Mouse (Mus musculus): ENCODE results near the gene Eml1. TPM values are rescaled to one million over a fixed set of nuclear protein-coding genes. Genes with fewer than 3 reads are reported as not detected.

Gene Eml1
- polyA plus RNA-seq, 1 experiment: 45.2 TPM

- Histone ChIP-seq H3K4me3 (ENCODE audit: insufficient read depth, poor library complexity, severe bottlenecking) (no peak overlapping the region), H3ac (ENCODE audit: control insufficient read depth, insufficient read length, low read depth) (no peak overlapping the region)
Measured at GRCm38 (mm10) chr12:108414932-108415331, 44.2 kb downstream of the Eml1 start.

GRCm38 (mm10) chr12:108419570-108419969, 48.8 kb downstream of the Eml1 start:
- Histone ChIP-seq H3K79me3 (ENCODE audit: low read depth) (peaks cover 11% of the 10 kb centered on the region), H3K4me3 (ENCODE audit: insufficient read depth, poor library complexity, severe bottlenecking) (no peak overlapping the region), H3ac (ENCODE audit: control insufficient read depth, insufficient read length, low read depth) (no peak overlapping the region), H3K36me3 (ENCODE audit: control insufficient read depth, insufficient read depth) (no peaks in the 10 kb centered on the region), H3K27me3 (ENCODE audit: control insufficient read depth, insufficient read depth, insufficient read length) (no peaks in the 10 kb centered on the region), H3K79me2 (ENCODE audit: control insufficient read depth, insufficient read depth) (peaks cover 16% of the 10 kb centered on the region)
- TF ChIP-seq USF1 (IDR thresholded peaks at IDR 0.05; ENCODE audit: low read depth): no peak
- TF ChIP-seq FOSL1 (IDR thresholded peaks at IDR 0.05; ENCODE audit: insufficient read depth, low read length, poor library complexity, severe bottlenecking): no peak
- no peak for TF ChIP-seq CEBPB (IDR thresholded peaks at IDR 0.05; ENCODE audit: low read depth)
- no peak for TF ChIP-seq MYOG (IDR thresholded peaks at IDR 0.05; ENCODE audit: control insufficient read depth, extremely low read depth, insufficient read length)

More at GRCm38 (mm10) chr12:108414932-108415331, 44.2 kb downstream of the Eml1 start:
- no peaks in the 10 kb centered on the region for H3K79me2 ChIP-seq (ENCODE audit: control insufficient read depth, insufficient read depth)
- TF ChIP-seq MYOD1 (IDR thresholded peaks at IDR 0.05; ENCODE audit: control insufficient read depth, insufficient read length, low read depth) (no peak), MYOG (IDR thresholded peaks at IDR 0.05; ENCODE audit: control insufficient read depth, extremely low read depth, insufficient read length) (no peak), USF1 (IDR thresholded peaks at IDR 0.05; ENCODE audit: low read depth) (no peak), CEBPB (IDR thresholded peaks at IDR 0.05; ENCODE audit: low read depth) (no peak), CTCF (IDR thresholded peaks at IDR 0.05; ENCODE audit: control insufficient read depth, insufficient read depth, insufficient read length) (no peak), MAX (IDR thresholded peaks at IDR 0.05) (no peak), FOSL1 (IDR thresholded peaks at IDR 0.05; ENCODE audit: insufficient read depth, low read length, poor library complexity, severe bottlenecking) (no peak)
- peaks cover 3% of the 10 kb centered on the region for H3K36me3 ChIP-seq (ENCODE audit: control insufficient read depth, insufficient read depth)
- no peaks in the 10 kb centered on the region for H3K79me3 ChIP-seq (ENCODE audit: low read depth)
- no peaks in the 10 kb centered on the region for H3K27me3 ChIP-seq (ENCODE audit: control insufficient read depth, insufficient read depth, insufficient read length)

- no peaks in the 10 kb centered on the region for H3K27me3 ChIP-seq (ENCODE audit: control insufficient read depth, insufficient read depth, insufficient read length)
- no peak overlapping the region for H3K4me3 ChIP-seq (ENCODE audit: insufficient read depth, poor library complexity, severe bottlenecking)
- H3ac ChIP-seq (ENCODE audit: control insufficient read depth, insufficient read length, low read depth): no peak overlapping the region
- H3K36me3 ChIP-seq (ENCODE audit: control insufficient read depth, insufficient read depth): no peaks in the 10 kb centered on the region
- TF ChIP-seq FOSL1 (IDR thresholded peaks at IDR 0.05; ENCODE audit: insufficient read depth, low read length, poor library complexity, severe bottlenecking) (no peak), CEBPB (IDR thresholded peaks at IDR 0.05; ENCODE audit: low read depth) (no peak), MYOD1 (IDR thresholded peaks at IDR 0.05; ENCODE audit: control insufficient read depth, insufficient read length, low read depth) (no peak), MYOG (IDR thresholded peaks at IDR 0.05; ENCODE audit: control insufficient read depth, extremely low read depth, insufficient read length) (no peak), MAX (IDR thresholded peaks at IDR 0.05) (no peak)
- H3K79me2 ChIP-seq (ENCODE audit: control insufficient read depth, insufficient read depth): peaks cover 34% of the 10 kb centered on the region
- peaks cover 29% of the 10 kb centered on the region for H3K79me3 ChIP-seq (ENCODE audit: low read depth)
Measured at GRCm38 (mm10) chr12:108421477-108421876, 50.7 kb downstream of the Eml1 start.

- H3K79me3 ChIP-seq (ENCODE audit: low read depth): peaks cover 39% of the 10 kb centered on the region
- H3K36me3 ChIP-seq (ENCODE audit: control insufficient read depth, insufficient read depth): peaks cover 3% of the 10 kb centered on the region
- H3K4me3 ChIP-seq (ENCODE audit: insufficient read depth, poor library complexity, severe bottlenecking): peak overlapping the region; percentile 66
- H3ac ChIP-seq (ENCODE audit: control insufficient read depth, insufficient read length, low read depth): peak overlapping the region; percentile 42
- no peaks in the 10 kb centered on the region for H3K27me3 ChIP-seq (ENCODE audit: control insufficient read depth, insufficient read depth, insufficient read length)
- TF ChIP-seq MAX (IDR thresholded peaks at IDR 0.05) (no peak), USF1 (IDR thresholded peaks at IDR 0.05; ENCODE audit: low read depth) (no peak), MYOD1 (IDR thresholded peaks at IDR 0.05; ENCODE audit: control insufficient read depth, insufficient read length, low read depth) (no peak), MYOG (IDR thresholded peaks at IDR 0.05; ENCODE audit: control insufficient read depth, extremely low read depth, insufficient read length) (no peak)
- H3K79me2 ChIP-seq (ENCODE audit: control insufficient read depth, insufficient read depth): peaks cover 44% of the 10 kb centered on the region
Measured at GRCm38 (mm10) chr12:108422495-108422857, 51.7 kb downstream of the Eml1 start.

GRCm38 (mm10) chr12:108422858-108423631, 52.3 kb downstream of the Eml1 start:
- Histone ChIP-seq H3K79me3 (ENCODE audit: low read depth) (peaks cover 45% of the 10 kb centered on the region), H3K36me3 (ENCODE audit: control insufficient read depth, insufficient read depth) (peaks cover 7% of the 10 kb centered on the region), H3K27me3 (ENCODE audit: control insufficient read depth, insufficient read depth, insufficient read length) (no peaks in the 10 kb centered on the region), H3K4me3 (ENCODE audit: insufficient read depth, poor library complexity, severe bottlenecking) (peak overlapping the region; percentile 66), H3ac (ENCODE audit: control insufficient read depth, insufficient read length, low read depth) (peak overlapping the region; percentile 99), H3K79me2 (ENCODE audit: control insufficient read depth, insufficient read depth) (peaks cover 50% of the 10 kb centered on the region)
- TF ChIP-seq CEBPB (IDR thresholded peaks at IDR 0.05; ENCODE audit: low read depth): no peak
- TF ChIP-seq CTCF (IDR thresholded peaks at IDR 0.05; ENCODE audit: control insufficient read depth, insufficient read depth, insufficient read length): peak; percentile 85
- TF ChIP-seq MYOD1 (IDR thresholded peaks at IDR 0.05; ENCODE audit: control insufficient read depth, insufficient read length, low read depth): no peak
- no peak for TF ChIP-seq FOSL1 (IDR thresholded peaks at IDR 0.05; ENCODE audit: insufficient read depth, low read length, poor library complexity, severe bottlenecking)

DNA sequence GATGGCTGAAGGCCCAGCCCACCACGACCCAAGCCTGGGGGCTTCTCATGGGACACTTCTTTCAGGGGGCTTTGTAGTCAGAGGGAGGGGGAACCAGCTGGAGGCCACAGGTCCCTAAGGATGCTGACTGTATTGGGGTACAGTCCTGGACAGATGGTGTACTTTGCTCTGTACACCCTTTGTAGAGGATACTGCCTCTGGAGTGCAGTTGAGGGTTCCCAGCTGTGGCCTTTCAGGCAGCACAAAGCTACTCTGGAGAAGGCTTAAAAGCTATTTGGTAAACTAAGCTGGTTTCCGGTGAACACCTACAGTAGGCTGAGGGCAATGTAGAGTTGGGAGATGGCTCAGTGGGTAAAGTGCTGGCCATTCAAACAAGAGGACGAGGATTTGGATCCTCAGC, 60.2 kb downstream of the Eml1 start:
- Histone ChIP-seq H3K79me2 (ENCODE audit: control insufficient read depth, insufficient read depth) (peaks cover 99% of the 10 kb centered on the region), H3K36me3 (ENCODE audit: control insufficient read depth, insufficient read depth) (peaks cover 11% of the 10 kb centered on the region), H3K79me3 (ENCODE audit: low read depth) (peaks cover 79% of the 10 kb centered on the region), H3ac (ENCODE audit: control insufficient read depth, insufficient read length, low read depth) (no peak overlapping the region), H3K4me3 (ENCODE audit: insufficient read depth, poor library complexity, severe bottlenecking) (no peak overlapping the region), H3K27me3 (ENCODE audit: control insufficient read depth, insufficient read depth, insufficient read length) (no peaks in the 10 kb centered on the region)
- TF ChIP-seq FOSL1 (IDR thresholded peaks at IDR 0.05; ENCODE audit: insufficient read depth, low read length, poor library complexity, severe bottlenecking): no peak
- no peak for TF ChIP-seq USF1 (IDR thresholded peaks at IDR 0.05; ENCODE audit: low read depth)
- TF ChIP-seq MYOD1 (IDR thresholded peaks at IDR 0.05; ENCODE audit: control insufficient read depth, insufficient read length, low read depth): no peak
- TF ChIP-seq MYOG (IDR thresholded peaks at IDR 0.05; ENCODE audit: control insufficient read depth, extremely low read depth, insufficient read length): no peak
- TF ChIP-seq MAX (IDR thresholded peaks at IDR 0.05): no peak
- TF ChIP-seq CEBPB (IDR thresholded peaks at IDR 0.05; ENCODE audit: low read depth): no peak
- no peak for TF ChIP-seq CTCF (IDR thresholded peaks at IDR 0.05; ENCODE audit: control insufficient read depth, insufficient read depth, insufficient read length)
